Mouse (Mus musculus): ENCODE results near the gene Larp6. TPM values are rescaled to one million over a fixed set of nuclear protein-coding genes. Genes with fewer than 3 reads are reported as not detected.

Gene Larp6
- polyA plus RNA-seq, 1 experiment, result not detected

DNA sequence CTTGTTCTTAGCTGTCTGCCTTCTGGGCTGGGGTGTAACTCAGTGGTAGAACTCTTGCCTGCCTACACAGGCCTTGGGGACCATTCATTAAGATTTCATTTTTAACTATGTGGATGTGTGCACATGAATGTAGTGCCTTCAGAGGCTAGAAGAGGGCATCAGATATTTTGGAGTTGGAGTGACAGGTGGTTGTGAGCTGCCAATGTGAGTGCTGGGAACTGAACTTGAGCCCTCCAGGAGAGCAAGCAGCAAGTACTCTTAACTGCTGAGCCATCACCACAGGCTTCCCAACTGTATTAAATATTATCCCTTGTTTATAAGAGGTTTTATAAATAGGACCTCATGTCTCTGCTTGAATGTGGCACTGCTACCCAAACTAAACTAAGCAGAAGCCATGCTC is 39.8 kb downstream of the Larp6 start:
- Histone ChIP-seq H3K4me1 (no peaks in the 10 kb centered on the region), H3K4me3 (replicated peaks) (no peak overlapping the region), H3K9me3 (peaks cover 20% of the 10 kb centered on the region), H3K27me3 (replicated peaks) (peaks cover 2% of the 10 kb centered on the region), H3K36me3 (replicated peaks; ENCODE audit: low read length) (no peaks in the 10 kb centered on the region)
- TF ChIP-seq FLI1 (IDR thresholded peaks at IDR 0.05; ENCODE audit: low read length) (no peak), GATA1 (IDR thresholded peaks at IDR 0.05; ENCODE audit: borderline replicate concordance, low read length) (no peak)

DNA sequence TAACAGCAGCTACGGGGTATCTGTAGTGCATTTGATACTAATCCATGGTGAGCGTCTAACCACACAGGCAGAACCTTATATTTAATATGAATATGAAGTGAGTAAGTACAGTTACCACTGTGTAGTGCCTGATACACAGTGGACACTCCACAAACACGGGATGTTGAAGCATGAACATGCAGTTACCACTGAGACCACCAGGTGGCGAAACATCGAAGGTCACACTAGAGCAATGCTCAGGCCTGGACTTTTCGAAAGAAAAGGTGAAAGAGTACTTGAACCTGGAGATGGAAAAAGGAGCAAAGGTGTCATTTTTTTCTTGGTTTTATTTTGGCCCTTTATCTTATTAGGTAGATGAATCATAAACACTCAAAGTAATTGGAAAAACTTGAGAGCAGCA is 43.5 kb downstream of the Larp6 start:
- no peak for TF ChIP-seq GATA1 (IDR thresholded peaks at IDR 0.05; ENCODE audit: borderline replicate concordance, low read length)
- TF ChIP-seq FLI1 (IDR thresholded peaks at IDR 0.05; ENCODE audit: low read length), result no peak
- H3K9me3 ChIP-seq, result peaks cover 10% of the 10 kb centered on the region

DNA sequence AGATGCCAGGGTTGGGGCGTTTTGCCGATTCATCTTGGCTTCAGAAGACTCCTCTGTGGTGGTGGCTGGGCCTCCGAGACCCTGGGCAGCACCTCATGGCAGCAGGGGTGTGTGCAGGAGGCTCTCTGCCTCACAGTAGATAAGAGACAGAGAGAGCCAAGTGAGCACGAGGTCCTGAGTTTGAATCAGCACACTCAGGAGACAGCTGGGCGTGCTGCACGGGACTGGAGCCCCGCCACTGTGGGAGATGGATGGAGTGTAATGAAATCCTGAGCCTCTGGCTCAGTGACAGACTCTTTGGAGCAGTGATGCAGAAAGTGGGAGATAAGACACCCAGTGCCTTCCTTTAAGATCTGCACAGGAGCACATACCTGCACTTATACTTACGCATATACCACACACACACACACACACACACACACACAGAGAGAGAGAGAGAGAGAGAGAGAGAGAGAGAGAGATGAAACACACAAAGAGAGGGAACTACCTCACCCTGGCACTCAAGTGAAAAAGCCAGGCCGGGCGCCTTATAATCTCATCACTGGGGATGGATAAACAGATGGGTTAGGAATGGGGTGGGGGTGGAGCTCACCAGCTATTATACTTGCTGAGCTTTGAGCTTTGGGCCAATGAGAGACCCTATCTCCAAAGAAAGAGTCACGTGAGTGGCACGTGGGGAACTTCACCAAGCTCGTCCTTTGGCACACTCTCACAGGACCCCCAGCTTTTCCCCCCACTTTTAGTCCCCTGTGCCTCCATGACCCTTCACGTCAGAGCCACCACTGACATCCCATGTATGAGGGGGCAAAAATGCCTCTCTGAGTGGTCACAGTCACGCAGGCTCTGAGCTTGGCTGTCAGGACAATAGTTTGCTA is 44.3 kb downstream of the Larp6 start:
- peaks cover 10% of the 10 kb centered on the region for H3K9me3 ChIP-seq
- no peaks in the 10 kb centered on the region for H3K36me3 ChIP-seq (replicated peaks; ENCODE audit: low read length)
- TF ChIP-seq FLI1 (IDR thresholded peaks at IDR 0.05; ENCODE audit: low read length), result no peak
- no peak for TF ChIP-seq GATA1 (IDR thresholded peaks at IDR 0.05; ENCODE audit: borderline replicate concordance, low read length)
- no peak overlapping the region for H3K4me3 ChIP-seq (replicated peaks)
- peaks cover 9% of the 10 kb centered on the region for H3K27me3 ChIP-seq (replicated peaks)
- no peaks in the 10 kb centered on the region for H3K4me1 ChIP-seq

More for the DNA sequence above, 43.5 kb downstream of the Larp6 start:
- no peak overlapping the region for H3K4me3 ChIP-seq (replicated peaks)
- no peaks in the 10 kb centered on the region for H3K36me3 ChIP-seq (replicated peaks; ENCODE audit: low read length)
- H3K27me3 ChIP-seq (replicated peaks), result peaks cover 9% of the 10 kb centered on the region
- H3K4me1 ChIP-seq, result no peaks in the 10 kb centered on the region

DNA sequence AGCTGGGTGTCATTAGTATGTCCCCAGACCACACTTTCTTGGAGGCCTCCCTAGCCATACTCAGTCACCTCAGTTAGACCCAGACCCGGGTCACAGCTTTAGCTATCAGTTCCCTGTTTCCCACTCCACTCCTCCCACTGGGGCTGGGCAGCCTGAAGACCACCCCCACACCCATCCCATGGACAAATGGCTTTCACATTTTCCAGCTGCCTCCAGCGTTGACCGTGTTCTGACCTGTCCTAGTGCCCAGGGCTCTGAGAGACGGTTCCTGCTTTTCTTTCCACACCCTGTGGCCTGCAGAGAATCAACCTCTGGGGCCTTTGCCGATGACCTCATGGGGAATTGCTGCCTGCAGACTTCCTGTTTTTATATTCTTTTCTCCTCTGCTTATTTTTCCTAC is 45.0 kb downstream of the Larp6 start:
- Histone ChIP-seq H3K4me1 (no peaks in the 10 kb centered on the region), H3K27me3 (replicated peaks) (peaks cover 9% of the 10 kb centered on the region), H3K4me3 (replicated peaks) (no peak overlapping the region), H3K36me3 (replicated peaks; ENCODE audit: low read length) (no peaks in the 10 kb centered on the region), H3K9me3 (peaks cover 10% of the 10 kb centered on the region)
- TF ChIP-seq GATA1 (IDR thresholded peaks at IDR 0.05; ENCODE audit: borderline replicate concordance, low read length), result no peak
- TF ChIP-seq FLI1 (IDR thresholded peaks at IDR 0.05; ENCODE audit: low read length), result no peak

DNA sequence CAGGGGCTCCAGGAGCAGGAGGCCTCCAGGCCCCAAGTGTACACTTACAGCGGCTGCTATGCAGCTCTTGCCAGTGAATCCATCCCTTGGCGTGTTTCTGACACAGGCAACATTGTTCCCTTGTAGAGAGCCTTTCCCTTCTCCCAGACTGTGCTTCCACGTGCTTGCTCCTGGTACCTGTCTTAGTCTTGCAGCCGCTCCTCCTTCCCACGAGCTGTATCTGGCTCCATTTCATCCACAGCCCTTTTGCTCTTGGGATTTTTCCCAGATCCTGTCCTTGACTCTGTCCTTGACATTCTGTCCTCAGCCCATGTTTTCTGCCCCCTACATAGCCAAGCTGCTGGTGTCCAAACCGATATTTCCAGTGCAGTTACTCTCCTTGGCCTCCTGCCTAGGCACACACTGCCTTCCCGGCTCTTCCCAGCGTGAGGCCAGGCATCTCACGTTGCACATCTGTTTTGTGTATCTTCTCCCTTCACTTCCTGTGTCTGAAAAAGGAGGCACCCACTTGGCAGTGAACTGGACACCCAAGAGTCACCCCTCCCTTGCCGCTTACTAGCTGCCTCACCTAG is 46.7 kb downstream of the Larp6 start:
- Histone ChIP-seq H3K9me3 (peaks cover 10% of the 10 kb centered on the region), H3K4me3 (replicated peaks) (peak overlapping the region; percentile 28), H3K36me3 (replicated peaks; ENCODE audit: low read length) (no peaks in the 10 kb centered on the region), H3K4me1 (no peaks in the 10 kb centered on the region), H3K27me3 (replicated peaks) (peaks cover 7% of the 10 kb centered on the region)
- TF ChIP-seq GATA1 (IDR thresholded peaks at IDR 0.05; ENCODE audit: borderline replicate concordance, low read length) (no peak), FLI1 (IDR thresholded peaks at IDR 0.05; ENCODE audit: low read length) (no peak)

DNA sequence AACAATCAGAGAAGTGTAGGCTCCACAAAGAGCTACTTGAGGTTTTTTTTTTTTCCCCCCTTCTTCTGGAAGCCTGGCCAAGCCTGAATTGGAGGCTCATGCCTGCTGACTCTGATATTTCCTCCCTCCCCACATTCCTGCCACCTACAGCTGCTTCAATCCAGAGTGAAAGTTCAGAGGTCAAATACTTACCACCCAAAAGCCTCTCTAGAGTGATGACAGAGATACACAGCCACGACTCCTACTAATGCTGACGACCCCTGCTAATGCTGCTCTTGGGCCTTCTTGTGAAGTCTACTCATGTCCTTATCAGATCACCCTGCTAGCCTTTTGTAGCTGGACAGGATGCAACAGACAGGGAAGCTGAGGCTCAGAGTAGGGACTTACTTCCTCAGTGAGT is 52.4 kb downstream of the Larp6 start:
- Histone ChIP-seq H3K9me3 (peaks cover 7% of the 10 kb centered on the region), H3K4me1 (no peaks in the 10 kb centered on the region), H3K36me3 (replicated peaks; ENCODE audit: low read length) (no peaks in the 10 kb centered on the region), H3K4me3 (replicated peaks) (no peak overlapping the region), H3K27me3 (replicated peaks) (peaks cover 2% of the 10 kb centered on the region)
- no peak for TF ChIP-seq FLI1 (IDR thresholded peaks at IDR 0.05; ENCODE audit: low read length)
- no peak for TF ChIP-seq GATA1 (IDR thresholded peaks at IDR 0.05; ENCODE audit: borderline replicate concordance, low read length)

DNA sequence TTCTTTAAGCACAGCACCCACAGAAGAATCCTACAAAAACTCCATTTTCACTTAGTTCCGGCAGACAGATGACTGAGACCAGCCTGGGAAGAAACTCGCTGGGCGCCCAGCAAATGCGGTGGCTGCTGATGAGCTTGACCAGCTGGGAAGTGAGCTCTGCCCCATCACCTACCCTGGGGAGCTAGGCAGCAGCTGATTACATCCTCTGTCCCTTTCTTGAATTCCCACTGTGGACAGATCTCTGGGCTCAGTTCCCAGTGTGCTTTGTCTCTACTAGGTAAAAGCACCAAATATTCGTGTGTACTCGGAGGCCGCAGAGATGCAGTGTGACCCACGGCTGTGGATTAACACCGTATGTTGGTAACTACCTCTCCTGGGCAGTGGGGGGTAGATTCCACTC is 55.6 kb downstream of the Larp6 start:
- peaks cover 12% of the 10 kb centered on the region for H3K9me3 ChIP-seq
- peaks cover 5% of the 10 kb centered on the region for H3K27me3 ChIP-seq (replicated peaks)
- H3K36me3 ChIP-seq (replicated peaks; ENCODE audit: low read length), result no peaks in the 10 kb centered on the region
- no peak overlapping the region for H3K4me3 ChIP-seq (replicated peaks)
- no peaks in the 10 kb centered on the region for H3K4me1 ChIP-seq
- TF ChIP-seq GATA1 (IDR thresholded peaks at IDR 0.05; ENCODE audit: borderline replicate concordance, low read length), result no peak
- no peak for TF ChIP-seq FLI1 (IDR thresholded peaks at IDR 0.05; ENCODE audit: low read length)

DNA sequence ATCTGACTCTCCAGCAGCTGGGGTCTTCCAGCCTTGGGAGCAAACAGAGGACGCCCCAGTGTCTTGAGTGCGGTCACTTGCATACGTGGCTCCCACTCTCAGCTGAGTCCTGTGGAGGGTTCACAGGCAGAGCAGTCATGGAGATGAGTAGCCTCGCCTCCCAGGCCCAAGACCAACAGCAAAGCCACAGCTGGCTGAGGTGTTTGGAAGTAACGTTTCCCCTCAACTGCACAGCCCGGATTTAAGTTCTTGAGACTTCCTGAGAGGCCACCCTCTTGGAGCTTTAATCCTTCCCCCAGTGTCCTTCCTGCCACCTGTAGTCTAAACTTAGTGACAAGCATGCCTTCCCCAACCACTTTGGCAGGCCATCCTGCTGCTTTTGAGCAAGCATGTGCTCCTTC is 56.9 kb downstream of the Larp6 start:
- TF ChIP-seq GATA1 (IDR thresholded peaks at IDR 0.05; ENCODE audit: borderline replicate concordance, low read length) (no peak), FLI1 (IDR thresholded peaks at IDR 0.05; ENCODE audit: low read length) (no peak)
- no peak overlapping the region for H3K4me3 ChIP-seq (replicated peaks)
- no peaks in the 10 kb centered on the region for H3K36me3 ChIP-seq (replicated peaks; ENCODE audit: low read length)
- H3K9me3 ChIP-seq, result peaks cover 16% of the 10 kb centered on the region
- no peaks in the 10 kb centered on the region for H3K4me1 ChIP-seq
- H3K27me3 ChIP-seq (replicated peaks), result peaks cover 5% of the 10 kb centered on the region

DNA sequence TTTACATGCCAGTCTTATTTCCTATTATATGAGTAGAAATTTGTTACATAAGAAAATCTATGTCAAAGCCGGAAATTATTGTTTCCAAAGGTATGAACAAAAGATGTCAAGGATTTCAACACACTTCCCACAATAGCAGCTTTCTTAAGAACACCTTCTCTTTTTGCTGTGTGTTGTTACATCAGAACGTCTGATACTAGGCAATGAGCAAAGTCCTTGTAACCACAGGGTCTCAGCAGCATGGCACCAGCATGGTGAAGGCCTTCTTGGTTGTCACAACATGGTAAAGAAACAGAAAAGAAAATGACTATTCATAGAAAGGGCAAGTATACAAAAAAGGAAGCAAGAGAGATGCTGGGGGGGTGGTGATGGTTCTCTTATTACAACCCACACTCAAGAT is 60.9 kb downstream of the Larp6 start:
- H3K36me3 ChIP-seq (replicated peaks; ENCODE audit: low read length), result no peaks in the 10 kb centered on the region
- H3K9me3 ChIP-seq, result peaks cover 16% of the 10 kb centered on the region
- no peaks in the 10 kb centered on the region for H3K4me1 ChIP-seq
- H3K4me3 ChIP-seq (replicated peaks), result no peak overlapping the region
- peaks cover 3% of the 10 kb centered on the region for H3K27me3 ChIP-seq (replicated peaks)
- TF ChIP-seq GATA1 (IDR thresholded peaks at IDR 0.05; ENCODE audit: borderline replicate concordance, low read length) (no peak), FLI1 (IDR thresholded peaks at IDR 0.05; ENCODE audit: low read length) (no peak)

DNA sequence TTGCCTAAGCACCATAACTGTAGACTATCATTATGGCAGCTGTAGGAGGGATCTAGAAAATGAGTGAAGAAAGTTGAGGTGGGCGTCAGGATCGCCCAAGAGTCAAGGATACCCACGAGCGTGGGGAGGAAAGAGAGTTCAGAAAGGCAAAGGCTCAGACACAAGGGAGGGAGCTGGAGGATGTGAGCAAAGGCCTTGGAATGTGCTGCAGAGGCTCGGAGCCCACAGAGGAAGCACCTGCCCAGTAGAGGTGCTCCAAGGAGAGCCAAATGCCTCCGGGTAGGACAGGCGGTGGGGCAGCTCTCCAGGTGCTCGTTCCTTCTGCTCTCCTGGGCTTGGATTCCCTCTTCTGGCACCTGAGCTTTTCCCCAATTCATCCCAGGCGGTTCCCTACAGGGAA is 64.1 kb downstream of the Larp6 start:
- Histone ChIP-seq H3K27me3 (replicated peaks) (peaks cover 3% of the 10 kb centered on the region), H3K9me3 (peaks cover 14% of the 10 kb centered on the region), H3K36me3 (replicated peaks; ENCODE audit: low read length) (no peaks in the 10 kb centered on the region), H3K4me1 (no peaks in the 10 kb centered on the region), H3K4me3 (replicated peaks) (no peak overlapping the region)
- TF ChIP-seq FLI1 (IDR thresholded peaks at IDR 0.05; ENCODE audit: low read length), result no peak
- no peak for TF ChIP-seq GATA1 (IDR thresholded peaks at IDR 0.05; ENCODE audit: borderline replicate concordance, low read length)

Data from megakaryocyte, embryonic 14.5 days (primary cell).